Mouse (Mus musculus) MEL (cell line): ENCODE measurements around the gene Ank2. TPM values are rescaled to one million over a fixed set of nuclear protein-coding genes. Genes with fewer than 3 reads are reported as not detected.

Experiments used
- DNase-seq: peaks from one replicate; pipeline ENCODE4 v3.0.0; 2011; ENCODE audit warnings: low read depth, low spot score
- H3K27ac ChIP-seq: 2 replicates; pipeline ENCODE4 v1.5.1; 2012; ENCODE audit warnings: low read depth, mild to moderate bottlenecking, control low read depth, low read length, moderate library complexity; ENCODE audit not compliant: control insufficient read depth
- H3K27me3 ChIP-seq, 2 experiments: fragments of 150-350 bp in 1 of 2; sonication (generic) in 1 of 2; 2 replicates each; pipeline ENCODE4 v1.6.1; 2012; ENCODE audit warnings: low read length in 2 of 2, mild to moderate bottlenecking in 2 of 2, improper control_type of control experiment in 1 of 2, moderate library complexity in 1 of 2; ENCODE audit not compliant: insufficient read depth in 2 of 2, control insufficient read depth in 1 of 2
- H3K36me3 ChIP-seq, 2 experiments: 2 replicates each; pipeline ENCODE4 v1.6.1; 2012 to 2014; ENCODE audit warnings: low read length in 2 of 2, improper control_type of control experiment in 1 of 2, inconsistent platforms in 1 of 2, mild to moderate bottlenecking in 1 of 2; ENCODE audit not compliant: insufficient read depth in 2 of 2, control insufficient read depth in 1 of 2
- H3K4me1 ChIP-seq, 2 experiments: fragments of 150-350 bp in 1 of 2; sonication (generic) in 1 of 2; 2 replicates each; pipeline ENCODE4 v1.6.1; 2012; ENCODE audit warnings: low read length in 2 of 2, improper control_type of control experiment in 1 of 2, mild to moderate bottlenecking in 1 of 2; ENCODE audit not compliant: insufficient read depth in 2 of 2, control insufficient read depth in 1 of 2
- H3K4me3 ChIP-seq, 2 experiments: fragments of 150-350 bp in 1 of 2; sonication (generic) in 1 of 2; 2 replicates each; pipeline ENCODE4 v1.5.1; 2012; ENCODE audit warnings: low read depth in 2 of 2, low read length in 2 of 2, mild to moderate bottlenecking in 2 of 2, moderate library complexity in 2 of 2, control low read depth in 1 of 2, improper control_type of control experiment in 1 of 2; ENCODE audit not compliant: control insufficient read depth in 1 of 2, insufficient read depth in 1 of 2
- H3K79me2 ChIP-seq: 2 replicates; pipeline ENCODE4 v1.6.1; 2012; ENCODE audit warnings: mild to moderate bottlenecking, low read length, moderate library complexity; ENCODE audit not compliant: control insufficient read depth, poor library complexity, insufficient read depth
- H3K9ac ChIP-seq: 2 replicates; pipeline ENCODE4 v1.6.1; 2012; ENCODE audit warnings: low read depth, mild to moderate bottlenecking, control low read depth, low read length, moderate library complexity; ENCODE audit not compliant: control insufficient read depth, poor library complexity, severe bottlenecking
- H3K9me3 ChIP-seq: fragments of 150-350 bp; sonication (generic); replicated peaks from 2 replicates; pipeline ENCODE4 v1.6.1; 2012; ENCODE audit warnings: mild to moderate bottlenecking, low read length, improper control_type of control experiment, moderate library complexity; ENCODE audit not compliant: insufficient read depth
- CHD1 ChIP-seq: IDR thresholded peaks from 2 replicates; pipeline ENCODE4 v1.6.1; 2012; ENCODE audit warnings: low read depth, mild to moderate bottlenecking, inconsistent platforms, low read length, improper control_type of control experiment
- CTCF ChIP-seq, 3 experiments: IDR thresholded peaks in 2 of 3; conservative IDR thresholded peaks in 1 of 3; 2 replicates each; pipeline ENCODE4 v1.5.1; 2011 to 2012; ENCODE audit warnings: low read length in 3 of 3, low read depth in 2 of 3, mild to moderate bottlenecking in 2 of 3, improper control_type of control experiment in 1 of 3, inconsistent platforms in 1 of 3, mixed read lengths in 1 of 3, moderate library complexity in 1 of 3; ENCODE audit not compliant: control insufficient read depth in 1 of 3, insufficient read depth in 1 of 3, poor library complexity in 1 of 3, severe bottlenecking in 1 of 3
- E2F4 ChIP-seq: IDR thresholded peaks from 2 replicates; pipeline ENCODE4 v1.6.1; 2011; ENCODE audit warnings: low read depth, low read length, improper control_type of control experiment, borderline replicate concordance
- ELF1 ChIP-seq: IDR thresholded peaks from 2 replicates; pipeline ENCODE4 v1.6.1; 2014; ENCODE audit warnings: low read depth, mild to moderate bottlenecking, inconsistent platforms, low read length, improper control_type of control experiment, moderate library complexity
- EP300 ChIP-seq, 2 experiments: IDR thresholded peaks; 2 replicates each; pipeline ENCODE4 v1.6.1; 2011; ENCODE audit warnings: improper control_type of control experiment in 2 of 2, low read length in 2 of 2, low read depth in 1 of 2, mild to moderate bottlenecking in 1 of 2
- ETS1 ChIP-seq: IDR thresholded peaks from 2 replicates; pipeline ENCODE4 v1.6.1; 2012; ENCODE audit warnings: low read depth, mild to moderate bottlenecking, inconsistent platforms, low read length, improper control_type of control experiment, moderate library complexity
- GABPA ChIP-seq: IDR thresholded peaks from 2 replicates; pipeline ENCODE4 v1.6.1; 2012; ENCODE audit warnings: low read depth, mild to moderate bottlenecking, inconsistent platforms, low read length, improper control_type of control experiment, moderate library complexity
- GATA1 ChIP-seq: IDR thresholded peaks from 2 replicates; pipeline ENCODE4 v1.6.1; 2011; ENCODE audit warnings: low read depth, low read length, improper control_type of control experiment
- HCFC1 ChIP-seq: IDR thresholded peaks from 2 replicates; pipeline ENCODE4 v1.6.1; 2012; ENCODE audit warnings: low read depth, mild to moderate bottlenecking, inconsistent platforms, low read length, improper control_type of control experiment, moderate library complexity
- KAT2A ChIP-seq: conservative IDR thresholded peaks from 2 replicates; pipeline ENCODE4 v1.6.1; 2012; ENCODE audit warnings: low read depth, low read length, improper control_type of control experiment, inconsistent platforms
- MAFK ChIP-seq: IDR thresholded peaks from 2 replicates; pipeline ENCODE4 v1.6.1; 2011; ENCODE audit warnings: low read depth, mild to moderate bottlenecking, low read length, improper control_type of control experiment, borderline replicate concordance
- MAX ChIP-seq: IDR thresholded peaks from 2 replicates; pipeline ENCODE4 v1.6.1; 2011; ENCODE audit warnings: low read length, improper control_type of control experiment
- MAZ ChIP-seq: IDR thresholded peaks from 2 replicates; pipeline ENCODE4 v1.6.1; 2012; ENCODE audit warnings: low read depth, mild to moderate bottlenecking, inconsistent platforms, low read length, improper control_type of control experiment
- MYC ChIP-seq: IDR thresholded peaks from 2 replicates; pipeline ENCODE4 v1.6.1; 2011; ENCODE audit warnings: low read depth, mild to moderate bottlenecking, low read length, improper control_type of control experiment, moderate library complexity
- POLR2A ChIP-seq, 2 experiments: IDR thresholded peaks; 2 replicates each; pipeline ENCODE4 v1.6.1; 2011 to 2012; ENCODE audit warnings: low read length in 2 of 2, mild to moderate bottlenecking in 2 of 2, control low read depth in 1 of 2, improper control_type of control experiment in 1 of 2, low read depth in 1 of 2, moderate library complexity in 1 of 2; ENCODE audit not compliant: control insufficient read depth in 1 of 2, insufficient read depth in 1 of 2, poor library complexity in 1 of 2
- TAL1 ChIP-seq: IDR thresholded peaks from 2 replicates; pipeline ENCODE4 v1.6.1; 2012; ENCODE audit warnings: mild to moderate bottlenecking, inconsistent platforms, low read length, moderate library complexity, mixed read lengths
- TBP ChIP-seq: IDR thresholded peaks from 2 replicates; pipeline ENCODE4 v1.8.0; 2011; ENCODE audit warnings: low read depth, low read length, improper control_type of control experiment
- TCF12 ChIP-seq: IDR thresholded peaks from 2 replicates; pipeline ENCODE4 v1.6.1; 2014; ENCODE audit warnings: low read depth, mild to moderate bottlenecking, inconsistent platforms, low read length, improper control_type of control experiment, moderate library complexity
- UBTF ChIP-seq: IDR thresholded peaks from 2 replicates; pipeline ENCODE4 v1.6.1; 2012; ENCODE audit warnings: low read depth, mild to moderate bottlenecking, inconsistent platforms, low read length, improper control_type of control experiment, moderate library complexity, borderline replicate concordance; ENCODE audit not compliant: insufficient read depth
- USF2 ChIP-seq, 2 experiments: IDR thresholded peaks; 2 replicates each; pipeline ENCODE4 v1.6.1; 2011 to 2012; ENCODE audit warnings: improper control_type of control experiment in 2 of 2, low read length in 2 of 2, borderline replicate concordance in 1 of 2, inconsistent platforms in 1 of 2, low read depth in 1 of 2, mild to moderate bottlenecking in 1 of 2; ENCODE audit not compliant: insufficient read depth in 1 of 2
- ZC3H11A ChIP-seq: IDR thresholded peaks from 2 replicates; pipeline ENCODE4 v1.6.1; 2012; ENCODE audit warnings: low read depth, mild to moderate bottlenecking, inconsistent platforms, low read length, improper control_type of control experiment
- ZKSCAN1 ChIP-seq: IDR thresholded peaks from 2 replicates; pipeline ENCODE4 v1.6.1; 2012; ENCODE audit warnings: low read depth, mild to moderate bottlenecking, inconsistent platforms, low read length, improper control_type of control experiment, moderate library complexity
- ZMIZ1 ChIP-seq: IDR thresholded peaks from 2 replicates; pipeline ENCODE4 v1.6.1; 2012; ENCODE audit warnings: low read depth, mild to moderate bottlenecking, inconsistent platforms, low read length, improper control_type of control experiment, moderate library complexity
- polyA plus RNA-seq, 2 experiments: library from polyadenylated mRNA; stranded (reverse) in 1 of 2; unstranded in 1 of 2; fragments of >175 nt in 1 of 2; fragments of >200 nt in 1 of 2; gene quantifications; 2 replicates each; pipeline versions ENCODE4 v1.2.1 to v1.2.4; 2012; ENCODE audit warnings: low replicate concordance in 2 of 2, low read depth in 1 of 2; ENCODE audit not compliant: insufficient read length in 2 of 2, insufficient read depth in 1 of 2, missing spikeins in 1 of 2
- total RNA-seq: library from RNA; depleted of rRNA; stranded (reverse); fragments of 300-350 nt; gene quantifications from 2 replicates; pipeline ENCODE4 v1.2.3, GENCODE M21; 2012

The Ank2 gene
- total and polyA plus RNA-seq, 3 experiments: 2.7 to 4.5 TPM; not detected in 1

DNA sequence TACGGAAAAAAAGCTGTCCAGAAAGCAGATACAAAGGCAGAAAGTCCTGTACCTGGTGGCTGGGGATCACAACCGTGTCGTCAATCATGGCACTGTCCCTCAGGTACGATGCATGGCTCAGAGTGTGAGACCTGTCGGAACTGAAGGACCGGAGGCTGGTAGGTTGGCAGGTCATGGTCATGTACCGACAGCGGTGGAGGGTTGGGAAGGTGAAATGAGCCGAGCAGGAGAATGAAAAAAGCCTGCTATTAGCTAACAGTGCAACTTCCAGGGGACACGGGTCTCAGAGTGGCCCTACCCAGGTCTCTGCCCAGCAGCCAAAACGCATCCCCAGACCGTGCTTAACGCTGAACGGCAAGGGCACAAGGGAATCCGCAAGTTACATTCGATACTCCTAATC lies 522.4 kb downstream of the Ank2 start:
- Histone ChIP-seq H3K36me3 (peaks cover 0 to 2% of the 10 kb centered on the region in 2 experiments; a peak in 1 of 4 replicates), H3K4me1 (no peaks in the 10 kb centered on the region), H3K4me3 (no peak overlapping the region), H3K9me3 (no peaks in the 10 kb centered on the region), H3K27me3 (no peaks in the 10 kb centered on the region), H3K9ac (no peak overlapping the region), H3K79me2 (no peaks in the 10 kb centered on the region), H3K27ac (no peak overlapping the region)
- DNase-seq: no peak
- TF ChIP-seq MAFK (no peak), ELF1 (no peak), ZC3H11A (no peak), TBP (no peak), TCF12 (no peak), E2F4 (no peak), EP300 (IDR thresholded peaks at IDR 0.05; ENCODE audit: low read depth in 1 of 2, low read length in 2 of 2) (no peak), MAZ (no peak), CTCF (IDR thresholded peaks at IDR 0.05 in 2 of 3, conservative IDR thresholded peaks at IDR 0.05 in 1 of 3; ENCODE audit: control insufficient read depth in 1 of 3, insufficient read depth in 1 of 3, low read depth in 2 of 3, low read length in 3 of 3, poor library complexity in 1 of 3, severe bottlenecking in 1 of 3) (no peak), MAX (no peak), GATA1 (no peak), ETS1 (no peak)

- no peak for DNase-seq
- no peaks in the 10 kb centered on the region for H3K4me1 ChIP-seq
- H3K9me3 ChIP-seq: no peaks in the 10 kb centered on the region
- H3K36me3 ChIP-seq: no peaks in the 10 kb centered on the region
- no peak overlapping the region for H3K27ac ChIP-seq
- TF ChIP-seq KAT2A (no peak), POLR2A (IDR thresholded peaks at IDR 0.05; ENCODE audit: control insufficient read depth in 1 of 2, insufficient read depth in 1 of 2, low read depth in 1 of 2, low read length in 2 of 2, poor library complexity in 1 of 2) (no peak), CHD1 (no peak), HCFC1 (no peak), UBTF (no peak), USF2 (IDR thresholded peaks at IDR 0.05; ENCODE audit: borderline replicate concordance in 1 of 2, insufficient read depth in 1 of 2, low read depth in 1 of 2, low read length in 2 of 2) (no peak), ZKSCAN1 (no peak), E2F4 (no peak), GABPA (no peak), MYC (no peak), TAL1 (no peak), ZMIZ1 (no peak)
- TF ChIP-seq, all 39 proteins: peak for 0
- Histone ChIP-seq H3K27me3 (no peaks in the 10 kb centered on the region), H3K9ac (no peak overlapping the region), H3K4me3 (no peak overlapping the region), H3K79me2 (no peaks in the 10 kb centered on the region)
These were observed 523.7 kb downstream of the Ank2 start for GRCm38 (mm10) chr3:126975409-126975808.
